Mouse (Mus musculus) lung, embryonic 14.5 days (tissue): Measurements from ENCODE around the gene Zmiz1. TPM values are rescaled to one million over a fixed set of nuclear protein-coding genes. Genes with fewer than 3 reads are reported as not detected.

Experiments used
- ATAC-seq: fragments of 200-750 bp; cut with Nextera tagmentation; 2 replicates; pipeline ENCODE4 v1.8.0; 2017; ENCODE audit warnings: mild to moderate bottlenecking, moderate TSS enrichment, moderate library complexity; ENCODE audit not compliant: insufficient read depth
- DNase-seq: peaks from one replicate; pipeline ENCODE4 v3.0.0-alpha.2; 2015
- H3K27ac ChIP-seq: fragments of 300-500 bp; sonication (generic); 2 replicates; pipeline ENCODE4 v1.5.1; 2014; ENCODE audit warnings: low read depth, mild to moderate bottlenecking, moderate library complexity
- H3K27me3 ChIP-seq: fragments of 300-500 bp; sonication (generic); 2 replicates; pipeline ENCODE4 v1.6.1; 2014; ENCODE audit warnings: low read length, control low read depth; ENCODE audit not compliant: insufficient read depth
- H3K36me3 ChIP-seq: fragments of 300-500 bp; sonication (generic); 2 replicates; pipeline ENCODE4 v1.6.1; 2014; ENCODE audit warnings: control low read depth; ENCODE audit not compliant: insufficient read depth
- H3K4me1 ChIP-seq: fragments of 300-500 bp; sonication (generic); 2 replicates; pipeline ENCODE4 v1.6.1; 2014; ENCODE audit warnings: antibody characterized with exemption, control low read depth; ENCODE audit not compliant: insufficient read depth
- H3K4me2 ChIP-seq: fragments of 300-500 bp; sonication (generic); 2 replicates; pipeline ENCODE4 v1.6.1; 2014; ENCODE audit warnings: mild to moderate bottlenecking
- H3K4me3 ChIP-seq: fragments of 300-500 bp; sonication (generic); 2 replicates; pipeline ENCODE4 v1.5.1; 2014; ENCODE audit warnings: low read depth, low read length
- H3K9ac ChIP-seq: fragments of 300-500 bp; sonication (generic); 2 replicates; pipeline ENCODE4 v1.6.1; 2014
- H3K9me3 ChIP-seq: fragments of 300-500 bp; sonication (generic); 2 replicates; pipeline ENCODE4 v1.6.1; 2016; ENCODE audit warnings: low read depth, low read length, control low read depth
- CTCF ChIP-seq: IDR thresholded peaks from 2 replicates; pipeline ENCODE4 v1.5.1; 2016; ENCODE audit warnings: antibody characterized with exemption, low read depth
- WGBS: fragments of 180-500 bp; shearing (Covaris S2); extraction: QIAGEN DNeasy Blood & Tissue Kit; methylation state at CpG from one replicate; pipeline ENCODE4 v1.1.7; 2014; 5-methylcytosine and 5-hydroxymethylcytosine counted together
- polyA plus RNA-seq: library from polyadenylated mRNA; unstranded; fragments of >200 nt; fragmentation: Nextera tagmentation; extraction: Ambion mirVana; gene quantifications from 2 replicates; pipeline ENCODE4 v1.2.1, GENCODE M21; 2014

The Zmiz1 gene
- polyA plus RNA-seq, 1 experiment from 2014 or later = 33.5 TPM

DNA sequence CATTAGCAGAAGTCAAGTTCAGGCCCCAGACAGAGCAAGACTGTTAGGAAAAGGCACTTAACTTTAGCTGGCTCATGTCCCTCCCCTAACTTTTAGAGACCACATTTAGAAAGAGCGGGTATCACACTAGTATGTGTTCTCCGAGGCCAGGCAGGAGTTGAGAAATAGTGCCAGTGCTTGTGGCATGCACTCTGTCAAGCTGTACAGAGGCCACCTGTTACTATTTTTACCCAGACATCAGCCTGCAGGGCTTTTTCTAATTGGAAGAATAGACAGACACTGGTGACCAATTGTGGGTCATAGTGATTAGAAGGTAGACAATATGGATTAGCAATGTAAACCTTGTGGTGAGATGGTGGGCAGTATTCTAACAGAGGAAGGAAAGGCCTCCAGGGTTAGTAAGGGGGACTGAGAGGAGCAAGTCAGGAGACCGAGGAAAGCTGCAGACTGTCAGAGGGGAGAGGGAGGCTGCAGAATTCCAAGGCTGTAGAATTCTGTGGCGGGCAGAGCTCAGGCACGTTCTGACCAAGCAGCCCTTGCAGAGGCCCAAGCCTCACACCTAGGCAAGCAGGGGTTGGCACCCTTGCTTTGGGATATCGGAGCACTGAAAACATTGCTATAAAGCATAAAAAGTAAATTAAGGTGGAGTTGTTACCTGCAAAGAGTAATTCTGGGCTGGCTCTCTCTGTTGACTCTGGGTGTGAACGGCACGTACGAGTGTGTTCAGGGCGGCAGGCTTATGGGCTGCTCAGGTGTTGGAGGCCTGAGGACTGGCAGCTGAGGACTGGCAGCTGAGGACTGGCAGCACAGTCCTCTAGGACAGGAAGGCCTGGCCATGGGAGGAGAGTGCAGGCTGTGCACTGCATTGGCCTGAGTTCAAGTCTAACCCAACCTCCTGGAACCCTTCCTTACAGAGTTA lies 228.3 kb downstream of the Zmiz1 start:
- no peaks in the 10 kb centered on the region for H3K36me3 ChIP-seq
- DNase-seq (no peak), ATAC-seq (no peak)
- H3K27me3 ChIP-seq = no peaks in the 10 kb centered on the region
- H3K4me1 ChIP-seq = no peaks in the 10 kb centered on the region
- no peak overlapping the region for H3K4me2 ChIP-seq
- H3K4me3 ChIP-seq = no peak overlapping the region
- H3K9ac ChIP-seq = no peak overlapping the region
- H3K9me3 ChIP-seq = no peaks in the 10 kb centered on the region
- 66% methylated on average over 10 of the region's 10 CpGs for WGBS
- TF ChIP-seq CTCF = no peak
- H3K27ac ChIP-seq = peak overlapping the region; percentile 50; the same call in 1 of the 2 replicates

DNA sequence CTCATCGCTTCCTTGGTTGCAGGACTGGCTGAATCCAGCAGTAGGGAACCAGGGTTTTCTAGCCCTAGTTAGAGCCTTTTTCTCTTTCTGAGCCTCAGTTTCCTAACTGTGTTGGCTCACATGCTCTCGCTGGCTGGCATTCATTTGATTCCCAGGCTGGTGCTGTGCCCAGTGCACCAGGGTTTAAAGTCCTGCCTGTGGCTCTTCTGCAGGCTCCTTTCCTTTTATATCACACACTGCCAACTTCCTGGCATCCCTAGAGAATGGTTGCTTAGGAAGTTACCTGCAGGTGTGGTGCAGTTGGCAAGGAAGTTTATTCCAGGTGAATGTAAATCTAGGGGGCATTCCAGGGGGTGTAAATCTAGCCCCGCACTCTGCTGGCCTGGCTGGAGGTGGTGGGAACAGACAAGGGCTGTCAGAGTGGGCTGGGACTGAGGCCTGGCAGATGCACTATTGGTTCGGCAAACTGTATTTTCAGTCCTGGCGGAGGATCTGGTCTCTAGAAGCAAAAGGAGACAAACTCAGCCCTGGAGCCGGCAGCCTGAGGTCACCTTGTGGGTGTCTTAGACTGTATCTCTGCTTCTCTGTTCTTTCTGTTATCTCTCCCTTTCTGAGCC lies 234.4 kb downstream of the Zmiz1 start:
- Histone ChIP-seq H3K4me3 (peak overlapping the region; percentile 75), H3K27me3 (no peaks in the 10 kb centered on the region), H3K4me2 (peak overlapping the region; percentile 77), H3K9me3 (no peaks in the 10 kb centered on the region), H3K9ac (peak overlapping the region; percentile 80), H3K27ac (peak overlapping the region; percentile 61; the same call in 1 of the 2 replicates), H3K4me1 (peaks cover 9% of the 10 kb centered on the region), H3K36me3 (peaks cover 27% of the 10 kb centered on the region)
- ATAC-seq (no peak; the same call in none of the 2 replicates), DNase-seq (peak; percentile 18)
- TF ChIP-seq CTCF = no peak
- 56% methylated on average over 6 of the region's 6 CpGs for WGBS

DNA sequence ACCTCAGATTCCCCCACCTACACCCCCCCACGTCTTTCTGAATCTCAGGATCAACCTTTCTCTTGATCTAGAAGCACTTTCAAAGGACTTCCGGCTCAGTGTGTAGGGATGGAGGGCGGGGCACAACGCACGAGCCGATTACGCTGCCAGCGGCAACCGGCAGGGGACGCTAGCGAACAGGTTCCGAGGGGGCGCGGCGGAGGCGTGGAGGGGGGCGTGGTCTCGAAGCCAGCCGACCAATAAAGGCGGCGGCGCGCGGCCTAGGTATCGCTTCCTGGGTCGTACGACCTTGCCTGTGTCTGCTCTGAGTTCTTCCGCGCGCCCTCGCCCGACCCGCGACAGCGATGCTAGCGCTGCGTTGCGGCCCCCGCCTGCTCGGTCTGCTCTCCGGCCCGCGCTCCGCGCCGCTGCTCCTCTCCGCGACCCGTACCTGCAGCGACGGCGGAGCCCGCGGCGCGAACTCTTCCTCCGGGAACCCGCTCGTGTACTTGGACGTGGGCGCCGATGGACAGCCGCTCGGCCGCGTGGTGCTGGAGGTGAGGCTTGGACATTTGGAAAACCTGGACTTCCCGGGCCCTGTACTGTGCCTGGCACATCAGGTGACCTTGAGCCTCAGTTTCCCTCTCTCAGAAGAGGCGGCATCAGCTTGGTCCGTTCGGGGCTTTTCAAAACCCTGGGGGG lies 235.0 kb downstream of the Zmiz1 start, which contains the start of gene Ppif:
Gene Ppif, plus strand, starts transcription at position 267 of the 681 bp plus-strand sequence.
- under 1% methylated on average over 70 of the region's 70 CpGs for WGBS
- peak; percentile 98 for DNase-seq
- H3K36me3 ChIP-seq = peaks cover 34% of the 10 kb centered on the region
- H3K27ac ChIP-seq = peak within 1 kb of the TSS; percentile 61; the same call in 1 of the 2 replicates
- peak within 1 kb of the TSS; percentile 75 for H3K4me3 ChIP-seq
- peak; percentile 93 for ATAC-seq
- H3K4me2 ChIP-seq = peak within 1 kb of the TSS; percentile 77
- peaks cover 9% of the 10 kb centered on the region for H3K4me1 ChIP-seq
- no peaks in the 10 kb centered on the region for H3K27me3 ChIP-seq
- no peaks in the 10 kb centered on the region for H3K9me3 ChIP-seq
- TF ChIP-seq CTCF = peak; percentile 99
- peak within 1 kb of the TSS; percentile 80 for H3K9ac ChIP-seq

DNA sequence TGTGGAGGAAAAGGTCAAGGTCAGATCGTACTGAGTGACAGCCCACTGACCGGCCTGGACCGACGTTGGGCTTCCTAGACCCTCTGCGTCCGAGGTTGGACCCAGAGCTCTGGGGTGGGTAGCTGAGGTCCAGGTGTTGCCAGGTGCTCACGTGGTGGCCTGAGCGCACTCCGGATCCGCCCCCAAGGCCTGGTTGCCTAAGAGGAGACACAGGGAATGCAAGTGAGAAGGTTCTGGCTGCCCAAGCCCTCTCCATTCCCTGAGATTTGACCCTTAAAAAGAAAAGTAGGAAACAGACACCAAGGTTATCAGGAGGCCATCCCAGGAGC lies 235.5 kb downstream of the Zmiz1 start:
- Histone ChIP-seq H3K27ac (no peak overlapping the region), H3K4me2 (peak overlapping the region; percentile 77), H3K27me3 (no peaks in the 10 kb centered on the region), H3K4me1 (peaks cover 9% of the 10 kb centered on the region), H3K9ac (peak overlapping the region; percentile 80), H3K4me3 (peak overlapping the region; percentile 75), H3K9me3 (no peaks in the 10 kb centered on the region), H3K36me3 (peaks cover 39% of the 10 kb centered on the region)
- TF ChIP-seq CTCF = no peak
- WGBS = under 1% methylated on average over 10 of the region's 10 CpGs
- DNase-seq = peak; percentile 33
- ATAC-seq = peak; percentile 45

DNA sequence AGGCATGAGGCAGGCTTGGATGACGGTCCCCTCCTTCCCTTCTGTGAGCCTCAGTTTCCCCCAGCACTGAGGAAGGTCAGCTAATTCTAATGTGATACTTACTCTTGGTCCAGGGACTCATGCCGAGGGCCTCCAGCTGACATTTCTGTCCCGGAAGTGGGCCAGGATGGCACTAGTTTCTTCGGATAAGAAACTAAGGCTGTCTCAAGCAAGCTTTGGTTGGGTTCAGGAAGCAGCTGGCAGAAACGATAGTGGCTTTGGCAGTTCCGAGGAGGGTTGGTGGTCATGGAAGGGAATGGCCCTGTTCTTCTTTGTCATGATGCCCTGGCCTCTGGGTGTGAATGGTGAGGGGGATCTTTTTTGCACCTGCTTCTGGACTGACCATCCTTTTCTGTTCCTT lies 236.1 kb downstream of the Zmiz1 start:
- Histone ChIP-seq H3K27me3 (no peaks in the 10 kb centered on the region), H3K36me3 (peaks cover 44% of the 10 kb centered on the region), H3K4me3 (peak overlapping the region; percentile 75), H3K4me1 (peaks cover 9% of the 10 kb centered on the region), H3K27ac (no peak overlapping the region), H3K9me3 (no peaks in the 10 kb centered on the region), H3K4me2 (peak overlapping the region; percentile 77), H3K9ac (peak overlapping the region; percentile 80)
- WGBS = 42% methylated on average over 6 of the region's 6 CpGs
- DNase-seq = no peak
- no peak for TF ChIP-seq CTCF
- ATAC-seq = no peak

DNA sequence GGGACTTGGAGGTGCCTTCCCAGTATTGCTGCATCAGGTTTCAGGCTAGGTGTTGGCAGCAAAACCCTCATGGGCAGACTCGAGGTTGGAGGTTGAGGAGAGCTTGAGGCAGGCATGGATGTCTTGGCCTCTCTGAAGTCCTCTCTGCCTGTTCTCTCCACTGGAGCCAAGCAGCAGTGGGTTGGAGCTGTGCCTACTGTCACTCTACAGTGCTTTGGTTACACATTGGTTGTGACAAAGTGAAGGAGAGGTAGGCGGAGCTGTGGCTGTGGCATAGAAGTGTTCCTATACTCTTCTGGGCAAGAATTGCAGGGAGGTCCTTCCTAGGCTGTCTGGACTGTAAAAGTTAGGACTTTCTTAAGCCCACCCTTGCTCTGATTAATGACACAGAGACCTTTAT lies 237.4 kb downstream of the Zmiz1 start:
- ATAC-seq (no peak), DNase-seq (no peak)
- Histone ChIP-seq H3K4me2 (no peak overlapping the region), H3K36me3 (peaks cover 50% of the 10 kb centered on the region), H3K27ac (no peak overlapping the region), H3K9ac (no peak overlapping the region), H3K4me1 (peaks cover 9% of the 10 kb centered on the region), H3K27me3 (no peaks in the 10 kb centered on the region), H3K4me3 (no peak overlapping the region), H3K9me3 (no peaks in the 10 kb centered on the region)
- TF ChIP-seq CTCF = no peak
- 55% methylated on average over 2 of the region's 2 CpGs for WGBS
